Mouse (Mus musculus) G1E-ER4 (cell line): ENCODE data around the gene Dop1a. TPM values are rescaled to one million over a fixed set of nuclear protein-coding genes. Genes with fewer than 3 reads are reported as not detected.

Source experiments
- GATA1 ChIP-seq: IDR thresholded peaks from one replicate; pipeline ENCODE4 v1.8.0; 2012; ENCODE audit warnings: low read length, inconsistent platforms
- polyA plus RNA-seq: library from polyadenylated mRNA; stranded (reverse); fragments of >175 nt; gene quantifications from 2 replicates; pipeline ENCODE4 v1.2.3, GENCODE M21; 2012

The Dop1a gene
- polyA plus RNA-seq, 1 experiment: 2.8 TPM

GRCm38 (mm10) chr9:86475956-86476355 is 9.0 kb downstream of the Dop1a start:
- TF ChIP-seq GATA1: no peak

DNA sequence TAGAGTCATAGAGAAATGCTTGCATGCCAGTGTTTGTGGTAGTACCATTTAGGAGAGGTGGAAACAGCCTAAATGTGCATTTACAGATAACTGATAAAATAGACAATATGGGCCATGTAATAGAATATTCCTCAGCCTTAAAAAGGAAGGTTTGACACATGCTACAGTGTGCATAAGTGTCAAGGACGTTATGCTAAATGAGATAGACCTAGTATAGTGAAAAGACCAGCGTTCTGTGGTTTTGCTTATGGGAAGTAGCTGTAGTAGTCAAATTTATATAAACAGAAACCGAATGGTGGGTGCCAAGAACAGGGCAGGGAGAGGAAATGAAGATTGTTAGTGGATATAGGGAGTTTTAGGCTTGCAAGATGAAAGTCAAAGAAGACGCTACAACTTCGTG is 9.8 kb downstream of the Dop1a start:
- TF ChIP-seq GATA1: no peak

- no peak for TF ChIP-seq GATA1
These were observed 11.6 kb downstream of the Dop1a start for GRCm38 (mm10) chr9:86478414-86479093.

GRCm38 (mm10) chr9:86482236-86482635 is 15.3 kb downstream of the Dop1a start:
- TF ChIP-seq GATA1: no peak

DNA sequence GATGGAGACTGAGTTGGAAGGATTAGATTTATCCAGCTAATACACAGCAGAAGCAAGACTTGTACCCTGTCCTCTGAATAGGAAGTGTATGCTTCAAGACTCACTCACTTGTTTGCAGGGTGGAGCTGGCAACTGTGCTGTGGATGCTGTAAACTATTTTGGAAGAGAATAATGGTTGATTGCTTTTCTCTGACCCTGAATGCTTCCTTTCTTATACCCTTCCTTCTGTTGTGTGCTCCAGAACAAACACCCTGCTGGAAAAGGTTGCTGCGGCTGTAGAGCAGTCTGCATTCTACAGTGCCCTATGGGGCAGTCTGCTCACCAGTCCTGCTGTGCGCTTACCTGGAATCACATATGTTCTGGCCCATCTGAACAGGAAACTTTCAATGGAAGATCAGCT is 24.8 kb downstream of the Dop1a start:
- TF ChIP-seq GATA1: no peak

DNA sequence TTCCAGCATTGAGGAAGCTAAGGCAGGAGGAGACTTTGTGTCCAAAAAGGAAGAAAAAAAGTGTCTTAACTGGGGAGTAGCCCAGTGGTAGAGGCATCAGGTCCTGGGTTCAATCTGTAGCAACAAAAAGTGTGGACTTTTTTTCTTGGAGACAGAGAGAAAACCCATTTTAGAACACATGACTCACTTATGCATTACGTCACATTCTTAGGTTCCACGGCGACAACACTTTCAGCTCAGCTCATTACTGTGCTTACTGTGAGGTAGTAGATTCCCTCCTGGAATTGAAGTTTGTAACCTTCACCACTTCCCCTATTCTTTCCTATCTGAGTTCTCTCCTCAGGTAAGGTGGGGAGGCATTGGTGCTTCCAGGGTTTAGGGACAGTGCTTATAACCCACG is 29.3 kb downstream of the Dop1a start:
- no peak for TF ChIP-seq GATA1

DNA sequence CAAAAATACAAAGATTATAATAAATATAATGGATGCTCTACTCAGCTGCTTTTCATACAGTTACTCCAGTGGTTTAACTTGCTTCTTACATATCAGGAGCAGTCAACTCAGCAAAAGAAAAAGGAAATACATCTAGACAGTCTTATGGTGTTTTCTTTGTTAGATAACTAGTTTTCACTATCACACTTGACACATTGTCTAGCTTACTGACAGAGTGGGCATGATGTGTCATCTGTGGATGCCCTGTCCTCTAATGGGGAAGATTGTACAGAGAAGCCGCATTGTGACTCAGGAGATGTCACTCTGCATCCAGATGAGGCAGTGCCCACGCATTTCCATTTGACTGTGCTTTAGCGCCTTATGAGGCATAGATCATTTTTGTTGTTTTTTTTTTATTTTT is 32.1 kb downstream of the Dop1a start:
- TF ChIP-seq GATA1: peak; percentile 28

DNA sequence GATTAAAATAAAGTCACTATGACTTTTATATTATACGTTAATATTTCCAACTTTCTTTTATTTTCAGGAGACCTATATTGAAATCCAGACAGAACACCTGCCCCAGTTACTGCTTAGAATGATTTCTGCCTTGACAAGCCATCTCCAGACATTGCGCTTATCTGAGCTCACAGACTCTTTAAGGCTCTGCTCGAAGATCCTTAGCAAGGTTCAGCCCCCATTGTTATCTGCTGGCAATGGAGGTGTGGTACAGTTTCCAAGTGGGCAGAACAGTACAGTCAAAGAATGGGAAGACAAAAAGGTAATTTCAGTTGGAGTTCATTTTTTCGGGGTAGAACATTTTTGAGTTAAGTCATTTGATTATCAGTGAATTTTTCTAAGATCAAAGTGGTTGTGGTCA is 40.5 kb downstream of the Dop1a start:
- no peak for TF ChIP-seq GATA1

- no peak for TF ChIP-seq GATA1
These were observed 46.8 kb downstream of the Dop1a start for GRCm38 (mm10) chr9:86513733-86514132.

DNA sequence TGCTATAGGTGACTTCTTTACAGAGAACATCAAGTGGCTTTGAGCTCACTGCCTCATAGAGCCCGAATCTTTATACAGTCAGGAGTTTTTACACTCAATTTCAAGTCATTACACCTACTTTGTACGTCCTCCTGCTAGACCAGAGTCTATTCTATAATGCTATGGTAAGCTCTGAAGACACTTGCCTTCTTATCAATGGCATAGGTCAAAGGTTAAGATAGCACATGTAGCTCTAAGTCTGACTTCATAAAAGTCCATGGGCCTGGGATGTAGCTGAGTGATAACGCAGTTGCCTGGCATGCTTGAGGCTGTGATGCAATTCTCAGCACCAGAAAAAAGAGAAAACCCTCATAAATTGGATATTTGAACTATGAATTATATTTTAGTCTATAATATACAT is 47.4 kb downstream of the Dop1a start:
- no peak for TF ChIP-seq GATA1

GRCm38 (mm10) chr9:86514798-86515197 is 47.8 kb downstream of the Dop1a start:
- TF ChIP-seq GATA1: no peak

GRCm38 (mm10) chr9:86522335-86522734 is 55.4 kb downstream of the Dop1a start:
- TF ChIP-seq GATA1: no peak

DNA sequence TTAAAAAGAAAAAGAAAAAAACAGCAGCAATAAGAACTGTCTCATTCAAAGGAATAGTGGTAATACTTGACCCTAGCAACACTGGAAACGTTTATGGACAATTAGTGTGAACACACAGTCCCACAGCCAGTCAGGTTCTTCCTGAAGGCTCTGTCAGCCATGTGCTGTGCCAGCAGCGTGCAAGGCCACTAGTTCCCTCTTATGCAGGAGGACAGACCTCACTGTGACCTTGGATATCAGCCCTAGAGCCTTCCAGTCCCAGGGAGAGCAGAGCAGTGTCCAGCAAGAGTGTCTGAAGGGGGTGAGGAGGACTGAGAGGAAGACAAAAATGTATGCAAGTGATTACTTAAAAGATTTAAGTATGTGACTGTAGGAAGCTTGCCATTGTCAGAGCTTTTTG is 58.6 kb downstream of the Dop1a start:
- TF ChIP-seq GATA1: no peak

GRCm38 (mm10) chr9:86534071-86534470 is 67.1 kb downstream of the Dop1a start:
- no peak for TF ChIP-seq GATA1

GRCm38 (mm10) chr9:86543451-86543850 is 76.5 kb downstream of the Dop1a start:
- TF ChIP-seq GATA1: no peak

GRCm38 (mm10) chr9:86544559-86544958 is 77.6 kb downstream of the Dop1a start:
- no peak for TF ChIP-seq GATA1

GRCm38 (mm10) chr9:86549637-86550162 is 82.7 kb downstream of the Dop1a start:
- no peak for TF ChIP-seq GATA1
